Mouse (Mus musculus) midbrain, embryonic 15.5 days (tissue): ENCODE measurements around the gene Arid2. TPM values are rescaled to one million over a fixed set of nuclear protein-coding genes. Genes with fewer than 3 reads are reported as not detected.
A peak's percentile ranks its signal among the peaks of the same experiment; 100 is the strongest.
"Not testable (repeated sequence)": the region's sequence is repeated elsewhere in the genome, so short reads cannot be mapped to it uniquely, and the experiment has no call there.

ENCODE experiments used
- ATAC-seq: fragments of 200-750 bp; cut with Nextera tagmentation; replicated peaks from 2 replicates; pipeline ENCODE4 v1.8.0; 2017; ENCODE audit warnings: moderate TSS enrichment
- H3K27ac ChIP-seq: fragments of 300-500 bp; sonication (generic); 2 replicates; pipeline ENCODE4 v1.5.1; 2015; ENCODE audit warnings: mild to moderate bottlenecking, inconsistent platforms
- H3K27me3 ChIP-seq: fragments of 300-500 bp; sonication (generic); replicated peaks from 2 replicates; pipeline ENCODE4 v1.6.1; 2015; ENCODE audit warnings: inconsistent platforms
- H3K36me3 ChIP-seq: fragments of 300-500 bp; sonication (generic); replicated peaks from 2 replicates; pipeline ENCODE4 v1.6.1; 2015; ENCODE audit warnings: inconsistent platforms
- H3K4me1 ChIP-seq: fragments of 300-500 bp; sonication (generic); 2 replicates; pipeline ENCODE4 v1.6.1; 2015; ENCODE audit warnings: inconsistent platforms
- H3K4me2 ChIP-seq: fragments of 300-500 bp; sonication (generic); 2 replicates; pipeline ENCODE4 v1.6.1; 2015; ENCODE audit warnings: inconsistent platforms, mild to moderate bottlenecking, moderate library complexity
- H3K4me3 ChIP-seq: fragments of 300-500 bp; sonication (generic); 2 replicates; pipeline ENCODE4 v1.5.1; 2015; ENCODE audit warnings: mild to moderate bottlenecking, inconsistent platforms
- H3K9ac ChIP-seq: fragments of 300-500 bp; sonication (generic); 2 replicates; pipeline ENCODE4 v1.6.1; 2015; ENCODE audit warnings: mild to moderate bottlenecking, inconsistent platforms
- H3K9me3 ChIP-seq: fragments of 300-500 bp; sonication (generic); 2 replicates; pipeline ENCODE4 v1.6.1; 2016; ENCODE audit warnings: inconsistent platforms
- WGBS: fragments of 180-500 bp; shearing (Covaris S2); methylation state at CpG from one replicate; pipeline ENCODE4 v1.1.7; 2015; ENCODE audit warnings: mixed read lengths; 5-methylcytosine and 5-hydroxymethylcytosine counted together
- polyA plus RNA-seq: library from polyadenylated mRNA; unstranded; fragments of >200 nt; fragmentation: Nextera tagmentation; extraction: Ambion mirVana; gene quantifications from 2 replicates; pipeline ENCODE4 v1.2.1, GENCODE M21; 2015

The Arid2 gene
- polyA plus RNA-seq, 1 experiment from 2014 or later: 22.9 TPM

DNA sequence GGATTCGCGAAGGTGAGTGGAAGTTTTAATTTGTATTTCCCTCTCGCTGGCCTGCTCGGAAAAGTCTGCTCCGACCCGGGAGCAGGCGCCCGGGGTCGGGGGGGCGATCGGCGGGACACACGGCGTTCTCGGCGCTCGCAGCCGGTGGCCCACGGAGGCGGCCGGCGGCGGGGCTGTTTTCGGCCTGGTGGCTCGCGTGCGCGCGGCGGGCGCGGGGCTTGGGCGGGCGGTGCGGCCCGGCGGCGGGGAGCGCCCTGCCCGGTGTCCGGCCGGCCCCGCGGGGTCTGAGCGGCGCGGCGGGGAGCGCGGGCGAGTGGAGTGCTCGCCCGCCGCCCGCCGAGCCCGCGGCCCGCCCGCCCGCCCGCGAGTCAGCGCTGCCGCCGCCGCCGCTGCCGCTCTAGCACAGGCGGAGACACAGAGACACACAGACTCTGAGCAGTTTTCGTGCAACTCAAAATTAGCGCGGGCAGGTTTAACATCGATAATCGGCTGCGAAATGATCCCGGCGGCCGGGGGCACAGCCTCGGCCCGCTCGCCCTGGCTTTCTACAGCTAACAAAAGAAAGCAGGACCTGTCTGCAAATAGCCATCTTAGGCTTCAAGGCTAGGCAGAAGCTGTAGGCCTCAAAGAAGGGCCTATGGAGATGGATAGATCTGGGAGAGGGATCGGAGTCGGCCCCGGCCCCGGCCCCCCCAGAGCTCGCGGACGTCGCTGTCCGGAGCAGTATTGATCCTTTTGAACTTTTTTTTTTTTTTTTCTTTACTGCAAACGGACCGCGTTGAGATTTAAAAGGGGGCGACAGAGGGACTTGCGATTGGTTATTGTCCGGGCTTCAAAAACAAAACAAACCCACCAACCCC is 888 bp downstream of the Arid2 start:
- WGBS: under 1% methylated on average over 96 of the region's 97 CpGs
- peak overlapping the region; percentile 87 for H3K4me2 ChIP-seq
- peaks cover 23% of the 10 kb centered on the region for H3K4me1 ChIP-seq
- no peak for ATAC-seq
- peak overlapping the region; percentile 68 for H3K4me3 ChIP-seq
- H3K9me3 ChIP-seq: no peaks in the 10 kb centered on the region
- H3K9ac ChIP-seq: peak overlapping the region; percentile 79
- H3K36me3 ChIP-seq: no peaks in the 10 kb centered on the region
- no peaks in the 10 kb centered on the region for H3K27me3 ChIP-seq
- H3K27ac ChIP-seq: peak overlapping the region; percentile 100

DNA sequence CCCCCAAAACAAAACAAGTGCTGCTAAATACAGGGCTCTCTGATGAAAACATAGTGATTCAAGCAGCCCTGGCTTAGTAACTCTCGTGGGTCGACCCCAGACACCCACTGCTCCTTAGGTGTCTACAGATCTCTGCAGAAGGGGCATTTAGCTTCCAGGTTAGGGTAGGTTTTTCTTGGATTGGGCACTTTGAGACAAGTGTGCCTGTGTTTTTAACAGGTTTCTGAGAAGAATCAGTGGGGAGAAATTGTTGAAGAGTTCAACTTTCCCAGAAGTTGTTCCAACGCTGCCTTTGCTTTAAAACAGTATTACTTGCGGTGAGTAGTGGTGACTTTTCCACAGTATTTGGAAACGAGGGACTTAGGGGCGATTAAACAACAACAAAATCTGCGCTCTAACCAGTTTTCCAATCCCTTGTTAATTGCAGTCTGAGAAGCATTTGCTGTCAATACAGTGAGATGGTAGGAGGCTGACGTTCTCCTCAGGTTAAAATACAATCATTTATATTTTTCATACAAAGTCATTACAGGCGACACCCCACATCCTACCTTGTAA is 1.6 kb downstream of the Arid2 start:
- no peak for ATAC-seq

GRCm38 (mm10) chr15:96290001-96290400 is 2.7 kb downstream of the Arid2 start:
- 88% methylated on average over 1 of the region's 1 CpGs for WGBS
- H3K27ac ChIP-seq: no peak overlapping the region
- no peaks in the 10 kb centered on the region for H3K9me3 ChIP-seq
- no peaks in the 10 kb centered on the region for H3K36me3 ChIP-seq
- no peaks in the 10 kb centered on the region for H3K27me3 ChIP-seq
- 0 out of 2 replicates have a peak overlapping the region, but pooled peaks have one; percentile 10 for H3K4me3 ChIP-seq
- H3K4me1 ChIP-seq: peaks cover 17% of the 10 kb centered on the region
- H3K9ac ChIP-seq: no peak overlapping the region
- no peak for ATAC-seq
- peak overlapping the region; percentile 33 for H3K4me2 ChIP-seq

More for the DNA sequence above, 1.6 kb downstream of the Arid2 start:
- H3K4me1 ChIP-seq: peaks cover 17% of the 10 kb centered on the region
- no peaks in the 10 kb centered on the region for H3K9me3 ChIP-seq
- 4% methylated on average over 9 of the region's 9 CpGs for WGBS
- H3K4me3 ChIP-seq: peak overlapping the region; percentile 68
- H3K4me2 ChIP-seq: peak overlapping the region; percentile 87
- H3K9ac ChIP-seq: peak overlapping the region; percentile 79
- H3K27ac ChIP-seq: peak overlapping the region; percentile 100
- H3K36me3 ChIP-seq: no peaks in the 10 kb centered on the region
- no peaks in the 10 kb centered on the region for H3K27me3 ChIP-seq

DNA sequence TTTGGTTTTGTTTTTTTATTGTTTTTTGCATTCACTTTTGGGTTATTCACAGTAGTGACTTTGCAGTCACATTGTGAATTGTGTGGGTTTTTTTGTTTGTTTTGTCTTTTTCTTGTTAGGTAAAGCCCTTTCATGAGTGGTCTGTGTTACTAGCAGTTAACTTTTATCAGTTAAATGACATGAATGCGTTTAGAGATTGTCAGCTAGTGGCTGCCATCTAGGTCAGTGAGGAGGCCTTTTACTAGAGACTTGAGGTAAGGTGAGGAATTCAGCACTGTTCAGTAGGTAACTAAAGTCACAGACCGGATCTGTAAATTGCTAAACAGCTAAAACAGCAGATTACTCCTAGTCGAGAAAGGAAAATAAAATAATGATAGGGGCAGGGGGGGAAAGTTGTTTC is 6.1 kb downstream of the Arid2 start:
- H3K9me3 ChIP-seq: no peaks in the 10 kb centered on the region
- ATAC-seq: no peak
- peaks cover 26% of the 10 kb centered on the region for H3K4me1 ChIP-seq
- H3K36me3 ChIP-seq: no peaks in the 10 kb centered on the region
- WGBS: 86% methylated on average over 3 of the region's 3 CpGs
- no peak overlapping the region for H3K9ac ChIP-seq
- no peaks in the 10 kb centered on the region for H3K27me3 ChIP-seq
- no peak overlapping the region for H3K4me2 ChIP-seq
- no peak overlapping the region for H3K4me3 ChIP-seq
- no peak overlapping the region for H3K27ac ChIP-seq

- 82% methylated on average over 9 of the region's 9 CpGs for WGBS
- Histone ChIP-seq H3K27ac (no peak overlapping the region), H3K9ac (no peak overlapping the region), H3K36me3 (no peaks in the 10 kb centered on the region), H3K4me1 (peaks cover 11% of the 10 kb centered on the region; the same call in 1 of the 2 replicates), H3K4me2 (no peak overlapping the region), H3K27me3 (no peaks in the 10 kb centered on the region), H3K4me3 (no peak overlapping the region), H3K9me3 (no peaks in the 10 kb centered on the region)
- ATAC-seq: no peak
Observed at GRCm38 (mm10) chr15:96297078-96297590, 9.8 kb downstream of the Arid2 start.

DNA sequence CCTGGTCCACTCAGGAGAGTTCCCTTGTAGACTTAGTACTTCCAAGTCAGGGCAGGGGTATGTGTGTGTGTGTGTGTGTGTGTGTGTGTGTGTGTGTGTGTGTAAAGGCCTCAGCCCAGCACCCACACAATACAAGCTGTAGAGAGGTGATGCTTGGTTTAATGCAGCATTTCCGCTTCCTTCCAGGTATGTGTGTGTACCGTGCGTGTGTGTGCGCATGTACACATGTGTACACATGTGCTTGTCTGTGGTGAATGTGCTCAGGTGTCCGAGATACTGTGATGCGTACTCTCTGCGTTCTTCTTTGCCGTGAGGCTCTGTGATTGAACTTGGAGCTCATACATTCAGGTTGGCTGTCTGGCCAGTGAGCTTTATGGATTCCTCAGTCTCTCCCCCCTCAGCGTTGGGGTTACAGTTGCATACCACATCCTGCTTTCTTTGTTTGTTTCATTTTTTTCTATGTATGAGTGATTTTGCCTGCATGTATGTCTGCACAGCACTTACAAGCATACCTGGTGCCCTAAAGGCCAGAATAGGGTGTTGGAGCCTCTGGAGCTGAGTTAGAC is 10.4 kb downstream of the Arid2 start:
- Histone ChIP-seq H3K27me3 (no peaks in the 10 kb centered on the region), H3K4me3 (no peak overlapping the region), H3K4me2 (no peak overlapping the region), H3K36me3 (no peaks in the 10 kb centered on the region), H3K9me3 (no peaks in the 10 kb centered on the region), H3K4me1 (peaks cover 11% of the 10 kb centered on the region; the same call in 1 of the 2 replicates), H3K27ac (no peak overlapping the region), H3K9ac (no peak overlapping the region)
- no peak for ATAC-seq
- WGBS: 94% methylated on average over 9 of the region's 9 CpGs

DNA sequence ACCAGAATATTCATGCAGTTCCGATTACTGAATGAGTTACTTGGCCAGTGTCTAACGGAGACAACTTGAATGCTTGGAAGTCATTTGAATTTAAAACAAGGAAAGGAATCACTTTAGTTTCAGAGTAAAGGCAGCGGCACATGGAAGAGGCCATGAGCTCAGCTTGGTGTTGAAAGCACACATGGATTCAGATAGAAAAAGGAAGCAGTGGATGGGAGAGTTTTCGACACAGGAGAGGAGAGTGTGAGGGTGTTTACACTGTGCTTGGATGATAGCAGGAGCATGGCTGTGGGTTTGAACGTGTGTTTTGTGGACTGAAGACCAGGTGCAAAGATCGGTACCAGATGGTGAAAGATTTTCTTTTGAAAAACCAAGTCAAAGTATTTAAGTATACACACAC is 22.0 kb downstream of the Arid2 start:
- no peaks in the 10 kb centered on the region for H3K27me3 ChIP-seq
- 70% methylated on average over 6 of the region's 6 CpGs for WGBS
- no peaks in the 10 kb centered on the region for H3K9me3 ChIP-seq
- no peak overlapping the region for H3K9ac ChIP-seq
- no peaks in the 10 kb centered on the region; the same call in 1 of the 2 replicates for H3K4me1 ChIP-seq
- no peak overlapping the region for H3K27ac ChIP-seq
- no peak overlapping the region for H3K4me3 ChIP-seq
- no peak for ATAC-seq
- H3K36me3 ChIP-seq: peaks cover 2% of the 10 kb centered on the region; the same call in 1 of the 2 replicates
- H3K4me2 ChIP-seq: no peak overlapping the region

- no peak for ATAC-seq
- Histone ChIP-seq H3K9me3 (no peaks in the 10 kb centered on the region), H3K36me3 (no peaks in the 10 kb centered on the region; the same call in 1 of the 2 replicates), H3K27me3 (no peaks in the 10 kb centered on the region), H3K4me1 (no peaks in the 10 kb centered on the region; the same call in 1 of the 2 replicates), H3K9ac (no peak overlapping the region), H3K4me2 (no peak overlapping the region), H3K4me3 (no peak overlapping the region), H3K27ac (no peak overlapping the region)
- 94% methylated on average over 1 of the region's 1 CpGs for WGBS
Observed at GRCm38 (mm10) chr15:96312902-96313301, 25.6 kb downstream of the Arid2 start.

GRCm38 (mm10) chr15:96315664-96316063 is 28.3 kb downstream of the Arid2 start:
- ATAC-seq: no peak
- 51% methylated on average over 1 of the region's 1 CpGs for WGBS
- Histone ChIP-seq H3K9ac (no peak overlapping the region), H3K27ac (no peak overlapping the region), H3K27me3 (no peaks in the 10 kb centered on the region), H3K4me3 (no peak overlapping the region), H3K4me1 (peaks cover 4% of the 10 kb centered on the region), H3K4me2 (no peak overlapping the region), H3K36me3 (no peaks in the 10 kb centered on the region; the same call in 1 of the 2 replicates), H3K9me3 (no peaks in the 10 kb centered on the region)

DNA sequence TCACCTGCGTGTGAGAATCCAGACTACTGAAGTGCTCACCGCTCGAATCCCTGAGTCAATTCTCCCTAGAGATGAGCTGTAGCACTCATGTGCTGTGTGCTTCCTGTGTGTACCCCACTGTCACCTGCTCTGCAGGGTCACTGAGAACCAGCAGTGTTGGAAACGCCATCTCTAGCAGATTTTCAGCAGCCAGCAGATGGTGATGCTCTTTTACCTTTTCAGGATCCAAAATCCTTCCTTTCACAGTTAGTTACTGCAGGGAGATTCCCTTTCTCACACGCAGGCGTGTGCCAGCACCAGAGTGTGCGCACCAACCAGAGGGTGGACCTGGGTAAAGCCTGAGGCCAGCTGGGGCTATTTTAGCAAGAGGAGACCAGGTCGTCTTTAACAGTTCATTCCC is 32.0 kb downstream of the Arid2 start:
- Histone ChIP-seq H3K9ac (no peak overlapping the region), H3K27ac (no peak overlapping the region), H3K4me3 (no peak overlapping the region), H3K4me1 (peaks cover 4% of the 10 kb centered on the region), H3K36me3 (no peaks in the 10 kb centered on the region), H3K9me3 (no peaks in the 10 kb centered on the region), H3K27me3 (no peaks in the 10 kb centered on the region), H3K4me2 (no peak overlapping the region)
- WGBS: 75% methylated on average over 8 of the region's 8 CpGs
- no peak for ATAC-seq

- H3K4me2 ChIP-seq: no peak overlapping the region
- H3K36me3 ChIP-seq: no peaks in the 10 kb centered on the region
- H3K4me1 ChIP-seq: 0 out of 2 replicates have a peak, but pooled peaks cover 5% of the 10 kb centered on the region
- ATAC-seq: no peak
- H3K9me3 ChIP-seq: no peaks in the 10 kb centered on the region
- no peak overlapping the region for H3K4me3 ChIP-seq
- no peaks in the 10 kb centered on the region for H3K27me3 ChIP-seq
- H3K27ac ChIP-seq: no peak overlapping the region
- WGBS: 90% methylated on average over 7 of the region's 7 CpGs
- H3K9ac ChIP-seq: no peak overlapping the region
Observed at GRCm38 (mm10) chr15:96325726-96326328, 38.5 kb downstream of the Arid2 start.

- not testable (repeated sequence) for H3K4me1 ChIP-seq, H3K27ac ChIP-seq, H3K27me3 ChIP-seq, H3K36me3 ChIP-seq, H3K9ac ChIP-seq, H3K9me3 ChIP-seq, ATAC-seq, H3K4me3 ChIP-seq, H3K4me2 ChIP-seq
- WGBS: 91% methylated on average over 4 of the region's 4 CpGs
Observed at GRCm38 (mm10) chr15:96328722-96329121, 41.4 kb downstream of the Arid2 start.
